Mouse (Mus musculus) stomach, embryonic 14.5 days (tissue): ENCODE data around the gene Ly86. TPM values are rescaled to one million over a fixed set of nuclear protein-coding genes. Genes with fewer than 3 reads are reported as not detected.

Experiments
- ATAC-seq: fragments of 200-750 bp; cut with Nextera tagmentation; 2 replicates; pipeline ENCODE4 v1.8.0; 2017; ENCODE audit warnings: low read depth, moderate TSS enrichment; ENCODE audit not compliant: insufficient number of reproducible peaks, insufficient read depth, low FRiP score
- H3K27ac ChIP-seq: fragments of 300-500 bp; sonication (generic); 2 replicates; pipeline ENCODE4 v1.5.1; 2014; ENCODE audit warnings: mild to moderate bottlenecking, low read length, moderate library complexity, mixed read lengths
- H3K27me3 ChIP-seq: fragments of 300-500 bp; sonication (generic); 2 replicates; pipeline ENCODE4 v1.6.1; 2014; ENCODE audit warnings: low read length, control low read depth, mixed read lengths; ENCODE audit not compliant: control insufficient read depth, insufficient read depth
- H3K36me3 ChIP-seq: fragments of 300-500 bp; sonication (generic); 2 replicates; pipeline ENCODE4 v1.6.1; 2014; ENCODE audit warnings: mild to moderate bottlenecking, control low read depth, low read length, moderate library complexity, mixed read lengths; ENCODE audit not compliant: control insufficient read depth, insufficient read depth
- H3K4me1 ChIP-seq: fragments of 300-500 bp; sonication (generic); 2 replicates; pipeline ENCODE4 v1.6.1; 2014; ENCODE audit warnings: low read length, control low read depth, mixed read lengths; ENCODE audit not compliant: control insufficient read depth, insufficient read depth
- H3K4me2 ChIP-seq: fragments of 300-500 bp; sonication (generic); replicated peaks from 2 replicates; pipeline ENCODE4 v1.6.1; 2014; ENCODE audit warnings: low read depth, low read length, control low read depth
- H3K4me3 ChIP-seq: fragments of 300-500 bp; sonication (generic); 2 replicates; pipeline ENCODE4 v1.5.1; 2014; ENCODE audit warnings: low read depth, low read length, control low read depth
- H3K9ac ChIP-seq: fragments of 300-500 bp; sonication (generic); replicated peaks from 2 replicates; pipeline ENCODE4 v1.6.1; 2014; ENCODE audit warnings: low read depth, mild to moderate bottlenecking, control low read depth, low read length, moderate library complexity, mixed read lengths
- H3K9me3 ChIP-seq: fragments of 300-500 bp; sonication (generic); 2 replicates; pipeline ENCODE4 v1.6.1; 2016; ENCODE audit warnings: low read depth, low read length, control low read depth; ENCODE audit not compliant: control insufficient read depth
- WGBS: fragments of 180-500 bp; shearing (Covaris S2); extraction: QIAGEN DNeasy Blood & Tissue Kit; methylation state at CpG from one replicate; pipeline ENCODE4 v1.1.7; 2014; 5-methylcytosine and 5-hydroxymethylcytosine counted together
- polyA plus RNA-seq: library from polyadenylated mRNA; unstranded; fragments of >200 nt; fragmentation: Nextera tagmentation; extraction: Ambion mirVana; gene quantifications from 2 replicates; pipeline ENCODE4 v1.2.1, GENCODE M21; 2014

Ly86 gene
- polyA plus RNA-seq, 1 experiment from 2014 or later: 13.1 TPM

DNA sequence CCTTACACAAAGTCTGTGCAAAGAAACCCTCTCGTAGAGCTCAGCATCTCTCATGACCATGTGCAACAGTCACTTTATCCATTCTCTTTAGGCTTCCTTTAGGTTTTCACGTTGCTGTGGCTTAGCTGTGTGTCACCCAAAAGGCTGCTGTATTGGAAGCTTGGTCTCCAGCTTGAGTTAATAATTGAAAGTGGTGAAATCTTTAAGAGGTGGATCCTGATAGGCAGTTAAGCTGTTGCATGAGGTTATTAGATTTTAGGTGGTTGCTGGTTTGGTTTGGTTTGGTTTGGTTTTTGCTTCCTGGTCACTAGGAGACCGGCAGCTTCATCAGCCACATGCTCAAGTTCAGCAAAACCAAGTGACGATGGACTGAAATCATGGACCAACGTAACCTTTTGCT lies 106.0 kb downstream of the Ly86 start:
- 92% methylated on average over 5 of the region's 5 CpGs for WGBS
- no peak overlapping the region for H3K4me2 ChIP-seq
- H3K36me3 ChIP-seq: no peaks in the 10 kb centered on the region
- no peak overlapping the region for H3K9ac ChIP-seq
- no peak for ATAC-seq
- peaks cover 28% of the 10 kb centered on the region for H3K4me1 ChIP-seq
- no peaks in the 10 kb centered on the region for H3K27me3 ChIP-seq
- no peak overlapping the region for H3K4me3 ChIP-seq
- H3K9me3 ChIP-seq: no peaks in the 10 kb centered on the region
- peak overlapping the region; percentile 90; the same call in 1 of the 2 replicates for H3K27ac ChIP-seq

DNA sequence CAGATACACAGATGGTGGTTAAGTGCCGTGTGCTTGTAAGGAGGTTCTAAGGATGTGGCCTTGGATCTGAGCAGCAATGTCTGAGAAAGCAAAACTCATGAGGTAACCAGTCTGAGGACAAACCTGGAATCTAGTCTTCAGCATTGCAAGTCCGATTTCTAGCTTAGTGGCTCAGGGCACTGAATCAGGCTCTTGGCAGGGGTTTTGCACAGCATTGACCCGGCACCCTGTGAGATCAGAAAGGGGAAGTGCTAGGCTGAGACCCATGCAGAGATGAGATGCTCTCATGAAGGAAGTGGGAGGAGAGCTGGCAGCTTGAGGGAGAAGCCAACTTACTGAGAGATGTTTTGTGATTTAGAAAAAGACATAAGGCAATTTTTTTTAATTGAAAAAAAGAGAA lies 106.5 kb downstream of the Ly86 start:
- Histone ChIP-seq H3K27ac (peak overlapping the region; percentile 90; the same call in 1 of the 2 replicates), H3K27me3 (no peaks in the 10 kb centered on the region), H3K4me2 (peak overlapping the region; percentile 42), H3K9ac (no peak overlapping the region), H3K9me3 (no peaks in the 10 kb centered on the region), H3K4me3 (no peak overlapping the region), H3K4me1 (peaks cover 29% of the 10 kb centered on the region), H3K36me3 (no peaks in the 10 kb centered on the region)
- ATAC-seq: no peak
- WGBS: 57% methylated on average over 3 of the region's 3 CpGs

DNA sequence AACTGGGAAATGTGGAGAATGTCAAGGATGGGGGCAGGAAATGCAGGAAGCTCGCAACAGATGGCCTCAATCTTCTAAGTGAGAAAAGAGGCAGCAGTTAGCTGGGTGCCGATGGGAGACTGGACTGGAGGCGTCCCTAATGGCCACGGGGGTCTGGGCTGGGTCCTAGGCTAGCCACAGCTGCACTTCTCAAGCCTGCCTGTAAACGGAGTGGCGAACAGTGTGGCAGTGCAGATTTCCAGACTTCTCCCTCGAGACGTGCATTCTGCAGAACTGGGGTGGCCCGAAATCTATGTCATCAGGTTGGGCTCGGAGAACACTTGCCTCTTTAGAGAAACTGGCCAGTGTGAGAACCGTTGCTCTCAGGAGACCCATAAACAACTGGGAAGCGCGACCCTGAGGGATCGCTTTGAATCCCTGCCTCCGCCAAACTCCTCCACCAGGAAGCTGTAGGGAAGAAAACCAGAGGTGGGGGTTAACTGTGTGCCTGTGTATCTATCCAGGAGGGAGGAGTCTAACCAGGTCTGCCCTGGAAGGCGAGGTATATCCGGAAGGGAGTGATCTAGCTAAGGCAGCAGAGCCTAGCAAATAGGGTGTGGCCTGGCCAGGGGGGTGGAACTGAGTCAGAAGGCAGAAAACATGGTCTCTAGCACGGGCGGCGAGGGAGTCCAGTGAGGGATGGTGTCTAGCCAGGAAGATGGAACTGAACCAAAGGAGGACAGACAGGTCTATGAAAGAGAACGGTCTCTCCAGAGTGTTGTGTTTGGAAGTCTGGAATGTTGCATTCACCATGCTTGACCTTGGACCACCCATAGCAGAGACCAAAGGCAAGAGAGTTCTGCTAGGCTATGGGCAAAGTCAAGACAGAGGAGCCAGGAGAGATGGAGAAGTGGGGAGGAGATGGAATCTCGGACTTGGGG lies 107.3 kb downstream of the Ly86 start:
- peaks cover 37% of the 10 kb centered on the region for H3K4me1 ChIP-seq
- ATAC-seq: peak; percentile 85
- no peaks in the 10 kb centered on the region for H3K27me3 ChIP-seq
- 4% methylated on average over 22 of the region's 22 CpGs for WGBS
- peak overlapping the region; percentile 42 for H3K4me2 ChIP-seq
- peak overlapping the region; percentile 28; the same call in 1 of the 2 replicates for H3K9ac ChIP-seq
- H3K4me3 ChIP-seq: peak overlapping the region; percentile 20
- H3K36me3 ChIP-seq: no peaks in the 10 kb centered on the region
- peak overlapping the region; percentile 90 for H3K27ac ChIP-seq
- no peaks in the 10 kb centered on the region for H3K9me3 ChIP-seq

DNA sequence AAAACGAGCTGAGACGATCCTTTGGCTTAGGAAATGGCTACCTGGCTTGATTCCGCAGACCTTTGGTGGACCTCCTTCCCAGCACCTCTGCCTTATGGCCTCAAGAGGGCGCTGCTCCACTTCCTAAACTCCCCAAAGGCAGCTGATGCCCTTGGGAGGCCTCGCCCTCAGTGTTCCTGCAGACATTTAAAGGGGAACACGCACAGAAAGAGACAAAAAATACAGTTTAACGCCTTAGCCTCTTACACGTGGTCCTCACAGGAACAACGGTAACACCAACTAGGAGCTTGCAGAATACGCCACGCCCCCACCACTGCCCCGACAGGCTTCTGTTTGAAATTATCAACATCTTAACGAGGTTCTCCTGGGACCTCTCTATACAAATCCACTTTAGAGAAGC lies 108.2 kb downstream of the Ly86 start:
- Histone ChIP-seq H3K9ac (no peak overlapping the region), H3K4me1 (peaks cover 42% of the 10 kb centered on the region), H3K27me3 (no peaks in the 10 kb centered on the region), H3K4me3 (no peak overlapping the region), H3K36me3 (no peaks in the 10 kb centered on the region), H3K4me2 (peak overlapping the region; percentile 42), H3K9me3 (no peaks in the 10 kb centered on the region), H3K27ac (peak overlapping the region; percentile 59; the same call in 1 of the 2 replicates)
- 3% methylated on average over 13 of the region's 13 CpGs for WGBS
- ATAC-seq: peak; percentile 40

DNA sequence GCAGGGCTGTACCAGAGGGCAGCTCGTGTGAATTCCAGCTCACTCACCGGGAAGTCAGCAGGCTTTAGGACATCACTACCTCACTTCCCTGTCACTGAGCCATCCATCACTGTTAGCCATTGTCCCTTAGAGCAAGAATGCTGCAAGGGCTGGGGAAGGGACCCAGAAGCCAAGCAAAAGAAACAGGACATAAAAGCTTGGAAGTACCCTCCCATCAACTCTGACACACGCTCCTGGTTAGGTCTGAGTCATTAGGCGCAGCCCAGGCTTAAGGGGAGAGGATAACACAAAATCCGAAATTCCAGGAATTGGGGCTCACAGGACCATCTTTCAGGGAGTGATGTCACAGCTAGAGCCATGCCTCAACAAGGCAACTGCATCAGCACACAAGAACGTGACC lies 109.3 kb downstream of the Ly86 start:
- peaks cover 42% of the 10 kb centered on the region for H3K4me1 ChIP-seq
- no peak overlapping the region for H3K9ac ChIP-seq
- H3K27me3 ChIP-seq: no peaks in the 10 kb centered on the region
- 56% methylated on average over 6 of the region's 6 CpGs for WGBS
- no peaks in the 10 kb centered on the region for H3K36me3 ChIP-seq
- H3K4me3 ChIP-seq: no peak overlapping the region
- ATAC-seq: no peak
- H3K9me3 ChIP-seq: no peaks in the 10 kb centered on the region
- no peak overlapping the region for H3K4me2 ChIP-seq
- peak overlapping the region; percentile 35; the same call in 1 of the 2 replicates for H3K27ac ChIP-seq

DNA sequence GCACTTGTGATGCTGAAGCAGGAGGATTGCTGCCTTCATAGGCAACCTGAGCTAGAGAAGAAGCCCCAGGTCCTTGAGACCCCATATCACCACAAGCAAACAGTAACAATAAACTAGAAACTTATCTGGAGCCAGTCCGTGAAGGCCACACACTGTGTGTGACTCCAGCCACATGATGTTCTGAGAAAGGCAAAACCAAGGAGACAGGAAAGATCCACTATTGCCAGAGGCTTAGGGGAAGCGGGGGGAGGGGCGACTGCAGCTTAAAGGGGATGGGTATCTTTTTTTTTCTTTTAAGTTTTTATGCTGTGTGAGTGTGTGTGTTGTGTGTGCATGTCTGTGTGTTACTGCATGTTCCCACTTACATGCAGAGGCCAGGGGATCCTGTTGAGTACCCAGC lies 110.6 kb downstream of the Ly86 start:
- no peak overlapping the region for H3K9ac ChIP-seq
- WGBS: 61% methylated on average over 3 of the region's 3 CpGs
- no peaks in the 10 kb centered on the region for H3K36me3 ChIP-seq
- H3K4me3 ChIP-seq: no peak overlapping the region
- no peak overlapping the region for H3K4me2 ChIP-seq
- peaks cover 42% of the 10 kb centered on the region for H3K4me1 ChIP-seq
- no peaks in the 10 kb centered on the region for H3K27me3 ChIP-seq
- peak overlapping the region; percentile 74; the same call in 1 of the 2 replicates for H3K27ac ChIP-seq
- no peak for ATAC-seq
- H3K9me3 ChIP-seq: no peaks in the 10 kb centered on the region

DNA sequence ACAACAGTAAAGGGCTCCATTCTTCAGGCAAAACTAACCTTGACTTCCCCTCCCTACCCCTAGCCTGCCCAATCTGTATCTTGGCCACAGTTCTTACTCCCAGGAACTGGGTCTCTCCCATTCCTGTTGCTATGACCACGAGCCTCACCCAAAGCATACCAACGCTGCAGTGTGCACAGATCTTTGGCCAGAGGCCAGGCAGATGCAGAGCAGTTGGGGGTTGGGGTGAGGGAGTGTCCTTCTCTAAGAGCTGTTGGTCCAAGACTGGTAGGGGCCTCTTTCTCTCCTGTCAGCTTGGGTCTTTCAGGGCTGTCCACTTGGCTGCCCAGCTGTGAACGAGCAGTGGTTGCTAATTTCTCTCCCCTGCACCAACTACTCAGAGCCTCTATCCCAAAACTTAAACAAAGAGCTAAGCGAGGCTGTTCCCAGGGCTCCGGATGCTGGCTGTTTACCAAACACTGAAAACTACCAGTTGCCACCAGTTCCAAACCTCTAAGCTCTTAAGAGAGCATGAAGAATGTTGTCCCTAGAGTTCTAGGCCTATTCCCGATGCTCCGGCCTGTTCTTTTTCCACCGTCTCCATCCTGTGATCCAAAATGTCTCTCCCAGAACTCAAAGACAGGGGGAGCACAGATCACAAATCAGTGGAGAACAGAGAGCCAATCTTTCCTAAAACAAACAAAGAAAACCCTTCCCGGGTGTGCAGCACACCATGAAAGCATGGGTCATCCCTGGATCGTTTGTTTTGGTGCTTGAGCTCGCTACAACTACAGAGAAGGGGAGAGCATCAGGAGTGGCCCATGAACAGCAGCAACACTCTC lies 112.2 kb downstream of the Ly86 start:
- ATAC-seq: peak; percentile 85
- Histone ChIP-seq H3K4me2 (no peak overlapping the region), H3K9ac (no peak overlapping the region), H3K36me3 (no peaks in the 10 kb centered on the region), H3K27ac (peak overlapping the region; percentile 74), H3K4me3 (no peak overlapping the region), H3K4me1 (peaks cover 42% of the 10 kb centered on the region), H3K27me3 (no peaks in the 10 kb centered on the region), H3K9me3 (no peaks in the 10 kb centered on the region)
- 24% methylated on average over 11 of the region's 11 CpGs for WGBS

DNA sequence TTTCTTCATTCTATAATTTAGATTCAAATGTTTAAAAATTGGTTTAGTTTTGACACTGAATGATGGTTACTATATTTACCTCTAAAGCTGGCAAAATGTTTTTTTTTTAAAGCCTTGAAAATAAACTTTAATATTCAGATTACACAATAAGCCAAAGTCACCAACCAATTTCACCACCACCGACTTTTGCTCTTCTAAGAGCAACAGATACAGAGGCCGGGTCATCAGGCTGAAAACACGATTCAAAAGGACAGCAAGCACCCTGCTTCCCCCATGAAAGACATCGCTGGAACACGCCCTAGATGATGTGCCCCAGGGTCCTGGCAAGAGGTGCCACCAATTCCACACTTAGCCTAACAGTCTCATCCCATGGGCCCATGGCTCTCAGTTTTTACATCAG lies 113.5 kb downstream of the Ly86 start:
- H3K9ac ChIP-seq: no peak overlapping the region
- H3K4me1 ChIP-seq: peaks cover 29% of the 10 kb centered on the region
- 82% methylated on average over 5 of the region's 5 CpGs for WGBS

More for the DNA sequence above, 113.5 kb downstream of the Ly86 start:
- H3K4me2 ChIP-seq: no peak overlapping the region
- H3K9me3 ChIP-seq: no peaks in the 10 kb centered on the region
- H3K36me3 ChIP-seq: no peaks in the 10 kb centered on the region
- H3K27me3 ChIP-seq: no peaks in the 10 kb centered on the region
- no peak for ATAC-seq
- H3K4me3 ChIP-seq: no peak overlapping the region
- no peak overlapping the region for H3K27ac ChIP-seq
